Mouse (Mus musculus) hindbrain, embryonic 14.5 days (tissue): Measurements from ENCODE around the gene Hrasls5. TPM values are rescaled to one million over a fixed set of nuclear protein-coding genes. Genes with fewer than 3 reads are reported as not detected.
A peak's percentile ranks its signal among the peaks of the same experiment; 100 is the strongest.

ENCODE experiments used
- ATAC-seq: fragments of 200-750 bp; cut with Nextera tagmentation; 2 replicates; pipeline ENCODE4 v1.8.0; 2017; ENCODE audit warnings: moderate number of reproducible peaks, mild to moderate bottlenecking, moderate TSS enrichment, moderate library complexity; ENCODE audit not compliant: low FRiP score
- DNase-seq: peaks from one replicate; pipeline ENCODE4 v3.0.0-alpha.2; 2015; ENCODE audit warnings: low spot score
- H3K27ac ChIP-seq: fragments of 300-500 bp; sonication (generic); 2 replicates; pipeline ENCODE4 v1.5.1; 2014; ENCODE audit warnings: mild to moderate bottlenecking, moderate library complexity
- H3K27me3 ChIP-seq: fragments of 300-500 bp; sonication (generic); 2 replicates; pipeline ENCODE4 v1.6.1; 2014; ENCODE audit warnings: mild to moderate bottlenecking, low read length, mixed read lengths; ENCODE audit not compliant: control insufficient read depth, insufficient read depth
- H3K36me3 ChIP-seq: fragments of 300-500 bp; sonication (generic); replicated peaks from 2 replicates; pipeline ENCODE4 v1.6.1; 2014; ENCODE audit not compliant: control insufficient read depth, insufficient read depth
- H3K4me1 ChIP-seq: fragments of 300-500 bp; sonication (generic); replicated peaks from 2 replicates; pipeline ENCODE4 v1.6.1; 2014; ENCODE audit warnings: antibody characterized with exemption, low read length, mixed read lengths; ENCODE audit not compliant: control insufficient read depth, insufficient read depth
- H3K4me2 ChIP-seq: fragments of 300-500 bp; sonication (generic); replicated peaks from 2 replicates; pipeline ENCODE4 v1.6.1; 2014; ENCODE audit warnings: mild to moderate bottlenecking, moderate library complexity
- H3K4me3 ChIP-seq: fragments of 300-500 bp; sonication (generic); replicated peaks from 2 replicates; pipeline ENCODE4 v1.5.1; 2014; ENCODE audit warnings: mild to moderate bottlenecking, low read length
- H3K9ac ChIP-seq: fragments of 300-500 bp; sonication (generic); 2 replicates; pipeline ENCODE4 v1.6.1; 2014
- H3K9me3 ChIP-seq: fragments of 300-500 bp; sonication (generic); 2 replicates; pipeline ENCODE4 v1.6.1; 2016; ENCODE audit warnings: low read length; ENCODE audit not compliant: control insufficient read depth
- WGBS: fragments of 180-500 bp; shearing (Covaris S2); extraction: QIAGEN DNeasy Blood & Tissue Kit; methylation state at CpG from one replicate; pipeline ENCODE4 v1.1.7; 2014; 5-methylcytosine and 5-hydroxymethylcytosine counted together
- polyA plus RNA-seq: library from polyadenylated mRNA; unstranded; fragments of >200 nt; fragmentation: Nextera tagmentation; extraction: Ambion mirVana; gene quantifications from 2 replicates; pipeline ENCODE4 v1.2.1, GENCODE M21; 2014

Gene Hrasls5
- polyA plus RNA-seq, 1 experiment from 2014 or later, result not detected

GRCm38 (mm10) chr19:7581042-7581441, 31.3 kb upstream of the Hrasls5 start:
- no peaks in the 10 kb centered on the region for H3K9me3 ChIP-seq
- H3K9ac ChIP-seq, result no peak overlapping the region
- no peak for ATAC-seq
- no peaks in the 10 kb centered on the region for H3K27me3 ChIP-seq
- H3K27ac ChIP-seq, result no peak overlapping the region
- H3K4me2 ChIP-seq, result no peak overlapping the region
- 83% methylated on average over 5 of the region's 5 CpGs for WGBS
- no peak overlapping the region for H3K4me3 ChIP-seq
- no peaks in the 10 kb centered on the region for H3K4me1 ChIP-seq
- no peak for DNase-seq
- no peaks in the 10 kb centered on the region for H3K36me3 ChIP-seq

DNA sequence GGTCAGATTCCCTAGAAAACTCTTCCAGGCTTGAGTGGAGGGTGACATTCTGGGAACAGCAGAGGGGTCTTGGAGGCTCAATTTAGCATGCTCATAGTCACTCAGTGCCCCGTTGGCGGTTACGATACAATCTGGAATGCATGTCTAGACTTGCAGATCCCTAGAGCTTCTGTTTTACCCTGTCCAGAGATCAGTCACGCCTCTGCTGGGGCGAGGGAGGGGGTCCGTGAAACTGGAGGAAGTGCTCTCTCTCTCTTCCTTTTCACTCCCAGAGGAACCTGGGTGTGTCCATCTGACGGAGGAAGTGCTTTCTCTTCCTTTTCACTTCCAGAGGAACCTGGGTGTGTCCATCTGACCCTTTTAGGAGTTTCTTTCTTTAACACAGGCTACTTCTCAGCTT, 29.2 kb upstream of the Hrasls5 start:
- WGBS, result 48% methylated on average over 7 of the region's 7 CpGs
- H3K9ac ChIP-seq, result no peak overlapping the region
- no peak overlapping the region for H3K27ac ChIP-seq
- no peaks in the 10 kb centered on the region for H3K9me3 ChIP-seq
- no peak overlapping the region for H3K4me3 ChIP-seq
- DNase-seq (no peak), ATAC-seq (no peak)
- no peaks in the 10 kb centered on the region for H3K4me1 ChIP-seq
- H3K36me3 ChIP-seq, result no peaks in the 10 kb centered on the region
- H3K27me3 ChIP-seq, result no peaks in the 10 kb centered on the region
- no peak overlapping the region for H3K4me2 ChIP-seq

DNA sequence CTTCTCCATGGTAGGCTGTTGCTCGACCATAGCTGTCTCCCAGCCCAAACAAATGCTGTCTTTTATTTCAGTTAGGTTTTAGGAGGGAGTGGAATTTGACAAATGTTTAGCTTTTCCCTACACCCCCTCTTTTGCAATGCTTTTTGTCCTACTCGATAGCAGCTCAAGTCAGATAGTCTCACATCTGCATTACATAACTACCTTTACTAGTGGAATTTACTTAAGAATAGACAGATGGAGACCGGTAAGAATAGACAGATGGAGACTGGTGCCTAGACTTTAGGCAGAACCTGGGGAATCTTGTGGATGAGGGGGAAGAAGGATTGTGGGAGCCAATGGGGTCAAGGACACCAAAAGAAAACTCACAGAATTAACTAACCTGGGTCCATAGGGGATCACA, 28.7 kb upstream of the Hrasls5 start:
- Histone ChIP-seq H3K4me3 (no peak overlapping the region), H3K27ac (no peak overlapping the region), H3K36me3 (no peaks in the 10 kb centered on the region), H3K4me1 (no peaks in the 10 kb centered on the region), H3K27me3 (no peaks in the 10 kb centered on the region), H3K4me2 (no peak overlapping the region), H3K9me3 (no peaks in the 10 kb centered on the region), H3K9ac (no peak overlapping the region)
- WGBS, result 82% methylated on average over 3 of the region's 3 CpGs
- no peak for DNase-seq
- ATAC-seq, result no peak

GRCm38 (mm10) chr19:7585279-7585678, 27.1 kb upstream of the Hrasls5 start:
- no peak for DNase-seq
- H3K4me1 ChIP-seq, result no peaks in the 10 kb centered on the region

GRCm38 (mm10) chr19:7585764-7586163, 26.6 kb upstream of the Hrasls5 start:
- Histone ChIP-seq H3K36me3 (no peaks in the 10 kb centered on the region), H3K27ac (no peak overlapping the region), H3K4me2 (no peak overlapping the region), H3K4me1 (no peaks in the 10 kb centered on the region), H3K27me3 (no peaks in the 10 kb centered on the region), H3K9ac (no peak overlapping the region), H3K9me3 (no peaks in the 10 kb centered on the region), H3K4me3 (no peak overlapping the region)
- DNase-seq (no peak), ATAC-seq (no peak)
- 95% methylated on average over 6 of the region's 6 CpGs for WGBS

More at GRCm38 (mm10) chr19:7585279-7585678, 27.1 kb upstream of the Hrasls5 start:
- Histone ChIP-seq H3K9me3 (no peaks in the 10 kb centered on the region), H3K36me3 (no peaks in the 10 kb centered on the region), H3K27ac (no peak overlapping the region), H3K4me2 (no peak overlapping the region), H3K9ac (no peak overlapping the region), H3K27me3 (no peaks in the 10 kb centered on the region), H3K4me3 (no peak overlapping the region)
- WGBS, result 88% methylated on average over 8 of the region's 8 CpGs
- ATAC-seq, result no peak

- H3K36me3 ChIP-seq, result no peaks in the 10 kb centered on the region
- H3K27ac ChIP-seq, result no peak overlapping the region
- H3K4me3 ChIP-seq, result no peak overlapping the region
- H3K9ac ChIP-seq, result no peak overlapping the region
- H3K9me3 ChIP-seq, result no peaks in the 10 kb centered on the region
- DNase-seq, result no peak
- H3K27me3 ChIP-seq, result no peaks in the 10 kb centered on the region
- H3K4me2 ChIP-seq, result no peak overlapping the region
- no peak for ATAC-seq
- no peaks in the 10 kb centered on the region for H3K4me1 ChIP-seq
Measured at GRCm38 (mm10) chr19:7590795-7591194, 21.5 kb upstream of the Hrasls5 start.

- no peaks in the 10 kb centered on the region for H3K36me3 ChIP-seq
- no peak overlapping the region for H3K4me3 ChIP-seq
- 68% methylated on average over 3 of the region's 3 CpGs for WGBS
- DNase-seq, result no peak
- no peaks in the 10 kb centered on the region for H3K9me3 ChIP-seq
- no peak overlapping the region for H3K9ac ChIP-seq
- no peak for ATAC-seq
- no peaks in the 10 kb centered on the region for H3K4me1 ChIP-seq
- H3K27me3 ChIP-seq, result no peaks in the 10 kb centered on the region
- no peak overlapping the region for H3K27ac ChIP-seq
- H3K4me2 ChIP-seq, result no peak overlapping the region
Measured at GRCm38 (mm10) chr19:7592018-7592417, 20.3 kb upstream of the Hrasls5 start.

- H3K27ac ChIP-seq, result no peak overlapping the region
- ATAC-seq (no peak), DNase-seq (peak; percentile 72)
- WGBS, result 36% methylated on average over 2 of the region's 2 CpGs
- no peak overlapping the region for H3K4me3 ChIP-seq
- H3K36me3 ChIP-seq, result no peaks in the 10 kb centered on the region
- H3K4me2 ChIP-seq, result no peak overlapping the region
- H3K27me3 ChIP-seq, result no peaks in the 10 kb centered on the region
- no peaks in the 10 kb centered on the region for H3K4me1 ChIP-seq
- H3K9me3 ChIP-seq, result no peaks in the 10 kb centered on the region
- H3K9ac ChIP-seq, result no peak overlapping the region
Measured at GRCm38 (mm10) chr19:7595534-7595933, 16.8 kb upstream of the Hrasls5 start.

DNA sequence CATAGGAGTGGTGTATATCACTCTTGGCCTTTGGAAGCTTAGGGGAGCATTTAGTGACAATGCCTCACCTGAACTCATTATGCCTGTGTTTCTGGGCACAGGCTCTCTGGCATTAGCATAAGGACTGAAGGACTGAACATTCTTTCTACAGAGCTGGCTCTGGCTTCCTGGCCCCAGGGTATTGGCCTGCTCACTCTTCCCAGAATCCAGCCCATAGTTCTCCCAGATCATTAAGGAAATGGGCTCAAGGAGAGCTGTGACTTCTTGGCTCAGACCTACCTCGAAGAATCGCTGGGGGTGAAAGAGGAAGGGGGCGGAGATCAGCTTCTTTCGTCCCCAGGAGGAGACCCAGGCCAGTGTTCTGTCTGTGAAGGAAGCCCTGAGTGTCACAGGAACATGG, 13.9 kb upstream of the Hrasls5 start:
- WGBS, result 73% methylated on average over 4 of the region's 4 CpGs
- DNase-seq, result no peak

GRCm38 (mm10) chr19:7601551-7601950, 10.8 kb upstream of the Hrasls5 start:
- ATAC-seq (no peak), DNase-seq (no peak)
- H3K27ac ChIP-seq, result no peak overlapping the region
- H3K9me3 ChIP-seq, result no peaks in the 10 kb centered on the region
- no peaks in the 10 kb centered on the region for H3K36me3 ChIP-seq
- H3K27me3 ChIP-seq, result no peaks in the 10 kb centered on the region
- no peak overlapping the region for H3K9ac ChIP-seq
- no peak overlapping the region for H3K4me2 ChIP-seq
- H3K4me1 ChIP-seq, result peaks cover 9% of the 10 kb centered on the region
- H3K4me3 ChIP-seq, result no peak overlapping the region
- 80% methylated on average over 4 of the region's 4 CpGs for WGBS

More for the DNA sequence above, 13.9 kb upstream of the Hrasls5 start:
- no peak for ATAC-seq
- no peaks in the 10 kb centered on the region for H3K9me3 ChIP-seq
- H3K4me3 ChIP-seq, result no peak overlapping the region
- H3K4me2 ChIP-seq, result no peak overlapping the region
- H3K27ac ChIP-seq, result no peak overlapping the region
- no peak overlapping the region for H3K9ac ChIP-seq
- H3K4me1 ChIP-seq, result no peaks in the 10 kb centered on the region
- H3K27me3 ChIP-seq, result no peaks in the 10 kb centered on the region
- no peaks in the 10 kb centered on the region for H3K36me3 ChIP-seq
